Mouse (Mus musculus) 416B (cell line): ENCODE results near the gene Cdca3.
"Not testable (repeated sequence)": the region's sequence is repeated elsewhere in the genome, so short reads cannot be mapped to it uniquely, and the experiment has no call there.

Experiments used
- DNase-seq: peaks from one replicate; pipeline ENCODE4 v3.0.0; 2011; ENCODE audit warnings: low read depth

The Cdca3 gene

GRCm38 (mm10) chr6:124809052-124809774 lies 20.1 kb upstream of the Cdca3 start:
- DNase-seq: peak; percentile 87

- no peak for DNase-seq
Observed at GRCm38 (mm10) chr6:124809775-124810538, 19.4 kb upstream of the Cdca3 start.

GRCm38 (mm10) chr6:124810566-124811402 lies 18.6 kb upstream of the Cdca3 start:
- peak; percentile 37 for DNase-seq

- DNase-seq: no peak
Observed at GRCm38 (mm10) chr6:124811403-124811665, 18.0 kb upstream of the Cdca3 start.

GRCm38 (mm10) chr6:124811701-124812560 lies 17.4 kb upstream of the Cdca3 start:
- DNase-seq: no peak

- no peak for DNase-seq
Observed at GRCm38 (mm10) chr6:124812848-124813247, 16.5 kb upstream of the Cdca3 start.

GRCm38 (mm10) chr6:124813496-124813895 lies 15.9 kb upstream of the Cdca3 start:
- DNase-seq: peak; percentile 84

GRCm38 (mm10) chr6:124813933-124814332 lies 15.4 kb upstream of the Cdca3 start, which contains the start of gene Tpi1:
TSS of gene Tpi1 (minus strand) at chr6:124814296.
- peak; percentile 96 for DNase-seq

- DNase-seq: no peak
Observed at GRCm38 (mm10) chr6:124814448-124814847, 14.9 kb upstream of the Cdca3 start.

GRCm38 (mm10) chr6:124814858-124815774 lies 14.2 kb upstream of the Cdca3 start:
- DNase-seq: no peak

- DNase-seq: no peak
Observed at GRCm38 (mm10) chr6:124816611-124817010, 12.7 kb upstream of the Cdca3 start.

- DNase-seq: no peak
Observed at GRCm38 (mm10) chr6:124817125-124817524, 12.2 kb upstream of the Cdca3 start.

GRCm38 (mm10) chr6:124817563-124817962 lies 11.8 kb upstream of the Cdca3 start:
- DNase-seq: no peak

GRCm38 (mm10) chr6:124817971-124818370 lies 11.4 kb upstream of the Cdca3 start:
- DNase-seq: peak; percentile 58

GRCm38 (mm10) chr6:124820891-124821290 lies 8.5 kb upstream of the Cdca3 start:
- DNase-seq: no peak

GRCm38 (mm10) chr6:124822049-124822448 lies 7.3 kb upstream of the Cdca3 start:
- no peak for DNase-seq

GRCm38 (mm10) chr6:124828101-124828592 lies 1.2 kb upstream of the Cdca3 start:
- DNase-seq: peak; percentile 93

GRCm38 (mm10) chr6:124829799-124830700 lies 703 bp downstream of the Cdca3 start:
- DNase-seq: peak; percentile 99

- not testable (repeated sequence) for DNase-seq
Observed at GRCm38 (mm10) chr6:124831199-124831598, 1.9 kb downstream of the Cdca3 start.
